Mouse (Mus musculus) limb, embryonic 15.5 days (tissue): ENCODE measurements at regions not wholly inside any gene's neighbourhood (a gene's known extent, or its start where the extent isn't known, plus 50 kb on each side); places are given as distances from the start of the nearest gene placed in this dataset.

Source experiments
- ATAC-seq: fragments of 200-750 bp; cut with Nextera tagmentation; 2 replicates; pipeline ENCODE4 v1.8.0; 2017; ENCODE audit warnings: low read depth, moderate TSS enrichment; ENCODE audit not compliant: insufficient number of reproducible peaks, low FRiP score, low TSS enrichment
- H3K27ac ChIP-seq: fragments of 300-500 bp; sonication (generic); 2 replicates; pipeline ENCODE4 v1.5.1; 2015; ENCODE audit warnings: moderate library complexity, mild to moderate bottlenecking, inconsistent platforms
- H3K27me3 ChIP-seq: fragments of 300-500 bp; sonication (generic); 2 replicates; pipeline ENCODE4 v1.6.1; 2015; ENCODE audit warnings: inconsistent platforms
- H3K36me3 ChIP-seq: fragments of 300-500 bp; sonication (generic); 2 replicates; pipeline ENCODE4 v1.6.1; 2015; ENCODE audit warnings: inconsistent platforms
- H3K4me1 ChIP-seq: fragments of 300-500 bp; sonication (generic); 2 replicates; pipeline ENCODE4 v1.6.1; 2015; ENCODE audit warnings: inconsistent platforms
- H3K4me2 ChIP-seq: fragments of 300-500 bp; sonication (generic); 2 replicates; pipeline ENCODE4 v1.6.1; 2015; ENCODE audit warnings: mild to moderate bottlenecking, inconsistent platforms
- H3K4me3 ChIP-seq: fragments of 300-500 bp; sonication (generic); 2 replicates; pipeline ENCODE4 v1.5.1; 2015; ENCODE audit warnings: mild to moderate bottlenecking, inconsistent platforms
- H3K9ac ChIP-seq: fragments of 300-500 bp; sonication (generic); 2 replicates; pipeline ENCODE4 v1.6.1; 2015; ENCODE audit warnings: inconsistent platforms
- H3K9me3 ChIP-seq: fragments of 300-500 bp; sonication (generic); 2 replicates; pipeline ENCODE4 v1.6.1; 2016; ENCODE audit warnings: inconsistent platforms
- WGBS: fragments of 180-500 bp; shearing (Covaris S2); methylation state at CpG from one replicate; pipeline ENCODE4 v1.1.7; 2015; 5-methylcytosine and 5-hydroxymethylcytosine counted together

- Histone ChIP-seq H3K4me3 (no peak overlapping the region), H3K4me2 (no peak overlapping the region), H3K27ac (no peak overlapping the region), H3K9me3 (no peaks in the 10 kb centered on the region), H3K36me3 (no peaks in the 10 kb centered on the region), H3K27me3 (no peaks in the 10 kb centered on the region), H3K4me1 (no peaks in the 10 kb centered on the region), H3K9ac (no peak overlapping the region)
- WGBS, result 68% methylated on average over 4 of the region's 4 CpGs
- no peak for ATAC-seq
These were observed 688.2 kb downstream of the Utrn start for GRCm38 (mm10) chr10:12180965-12181364.

- Histone ChIP-seq H3K4me3 (no peak overlapping the region), H3K27me3 (no peaks in the 10 kb centered on the region), H3K27ac (no peak overlapping the region), H3K9me3 (no peaks in the 10 kb centered on the region), H3K4me2 (no peak overlapping the region), H3K36me3 (no peaks in the 10 kb centered on the region), H3K4me1 (no peaks in the 10 kb centered on the region), H3K9ac (no peak overlapping the region)
- ATAC-seq, result no peak
- WGBS, result 79% methylated on average over 13 of the region's 13 CpGs
These were observed 682.1 kb downstream of the Utrn start for GRCm38 (mm10) chr10:12186918-12187639.

- H3K4me1 ChIP-seq, result no peaks in the 10 kb centered on the region
- no peaks in the 10 kb centered on the region for H3K9me3 ChIP-seq
- H3K4me2 ChIP-seq, result no peak overlapping the region
- H3K9ac ChIP-seq, result no peak overlapping the region
- no peaks in the 10 kb centered on the region for H3K36me3 ChIP-seq
- no peak overlapping the region for H3K27ac ChIP-seq
- H3K4me3 ChIP-seq, result no peak overlapping the region
- ATAC-seq, result no peak
- no peaks in the 10 kb centered on the region for H3K27me3 ChIP-seq
- WGBS, result 72% methylated on average over 8 of the region's 8 CpGs
These were observed 681.4 kb downstream of the Utrn start for GRCm38 (mm10) chr10:12187669-12188342.

GRCm38 (mm10) chr10:12190435-12190834 is 678.7 kb downstream of the Utrn start:
- Histone ChIP-seq H3K4me2 (no peak overlapping the region), H3K9ac (no peak overlapping the region), H3K4me3 (no peak overlapping the region), H3K9me3 (no peaks in the 10 kb centered on the region), H3K27me3 (no peaks in the 10 kb centered on the region), H3K36me3 (no peaks in the 10 kb centered on the region), H3K4me1 (no peaks in the 10 kb centered on the region), H3K27ac (no peak overlapping the region)
- ATAC-seq, result no peak
- WGBS, result 49% methylated on average over 3 of the region's 3 CpGs

- no peak overlapping the region for H3K27ac ChIP-seq
- no peak for ATAC-seq
- no peaks in the 10 kb centered on the region for H3K27me3 ChIP-seq
- 94% methylated on average over 2 of the region's 2 CpGs for WGBS
- no peaks in the 10 kb centered on the region for H3K9me3 ChIP-seq
- H3K4me2 ChIP-seq, result no peak overlapping the region
- H3K9ac ChIP-seq, result no peak overlapping the region
- H3K4me3 ChIP-seq, result no peak overlapping the region
- H3K36me3 ChIP-seq, result no peaks in the 10 kb centered on the region
- no peaks in the 10 kb centered on the region for H3K4me1 ChIP-seq
These were observed 661.9 kb downstream of the Utrn start for GRCm38 (mm10) chr10:12207301-12207700.

- H3K27me3 ChIP-seq, result no peaks in the 10 kb centered on the region
- H3K9ac ChIP-seq, result no peak overlapping the region
- no peaks in the 10 kb centered on the region for H3K9me3 ChIP-seq
- H3K27ac ChIP-seq, result no peak overlapping the region
- H3K36me3 ChIP-seq, result no peaks in the 10 kb centered on the region
- no peak overlapping the region for H3K4me2 ChIP-seq
- no peak for ATAC-seq
- no peaks in the 10 kb centered on the region for H3K4me1 ChIP-seq
- H3K4me3 ChIP-seq, result no peak overlapping the region
- WGBS, result 82% methylated on average over 2 of the region's 2 CpGs
These were observed 659.0 kb downstream of the Utrn start for GRCm38 (mm10) chr10:12210181-12210580.

- no peak for ATAC-seq
- Histone ChIP-seq H3K27ac (no peak overlapping the region), H3K4me1 (no peaks in the 10 kb centered on the region), H3K4me3 (no peak overlapping the region), H3K36me3 (no peaks in the 10 kb centered on the region), H3K9me3 (no peaks in the 10 kb centered on the region), H3K4me2 (no peak overlapping the region), H3K9ac (no peak overlapping the region), H3K27me3 (no peaks in the 10 kb centered on the region)
These were observed 650.3 kb downstream of the Utrn start for GRCm38 (mm10) chr10:12218879-12219278.

GRCm38 (mm10) chr10:12234141-12234540 is 635.0 kb downstream of the Utrn start:
- H3K9ac ChIP-seq, result no peak overlapping the region
- no peak overlapping the region for H3K27ac ChIP-seq
- H3K4me3 ChIP-seq, result no peak overlapping the region
- H3K36me3 ChIP-seq, result no peaks in the 10 kb centered on the region
- H3K27me3 ChIP-seq, result no peaks in the 10 kb centered on the region
- H3K4me2 ChIP-seq, result no peak overlapping the region
- no peaks in the 10 kb centered on the region for H3K9me3 ChIP-seq
- no peak for ATAC-seq
- 94% methylated on average over 1 of the region's 1 CpGs for WGBS
- H3K4me1 ChIP-seq, result no peaks in the 10 kb centered on the region

GRCm38 (mm10) chr10:12248853-12249252 is 620.3 kb downstream of the Utrn start:
- no peak overlapping the region for H3K9ac ChIP-seq

GRCm38 (mm10) chr10:12253274-12253673 is 615.9 kb downstream of the Utrn start:
- Histone ChIP-seq H3K9me3 (no peaks in the 10 kb centered on the region), H3K4me2 (no peak overlapping the region), H3K9ac (no peak overlapping the region), H3K4me1 (no peaks in the 10 kb centered on the region), H3K4me3 (no peak overlapping the region), H3K36me3 (no peaks in the 10 kb centered on the region), H3K27me3 (no peaks in the 10 kb centered on the region), H3K27ac (no peak overlapping the region)
- 88% methylated on average over 3 of the region's 3 CpGs for WGBS
- no peak for ATAC-seq

More at GRCm38 (mm10) chr10:12248853-12249252, 620.3 kb downstream of the Utrn start:
- H3K4me2 ChIP-seq, result no peak overlapping the region
- H3K27ac ChIP-seq, result no peak overlapping the region
- H3K36me3 ChIP-seq, result no peaks in the 10 kb centered on the region
- no peaks in the 10 kb centered on the region for H3K9me3 ChIP-seq
- no peaks in the 10 kb centered on the region for H3K27me3 ChIP-seq
- H3K4me1 ChIP-seq, result no peaks in the 10 kb centered on the region
- whole genome bisulfite sequencing, result 68% methylated on average over 3 of the region's 3 CpGs
- H3K4me3 ChIP-seq, result no peak overlapping the region
- ATAC-seq, result no peak

- WGBS, result 84% methylated on average over 3 of the region's 3 CpGs
- Histone ChIP-seq H3K27ac (no peak overlapping the region), H3K4me2 (no peak overlapping the region), H3K27me3 (no peaks in the 10 kb centered on the region), H3K9ac (no peak overlapping the region), H3K4me1 (no peaks in the 10 kb centered on the region), H3K9me3 (no peaks in the 10 kb centered on the region), H3K36me3 (no peaks in the 10 kb centered on the region), H3K4me3 (no peak overlapping the region)
- no peak for ATAC-seq
These were observed 583.5 kb downstream of the Utrn start for GRCm38 (mm10) chr10:12285679-12286078.

- no peak for ATAC-seq
- 68% methylated on average over 2 of the region's 2 CpGs for WGBS
- no peak overlapping the region for H3K27ac ChIP-seq
- no peaks in the 10 kb centered on the region for H3K9me3 ChIP-seq
- no peaks in the 10 kb centered on the region for H3K27me3 ChIP-seq
- no peaks in the 10 kb centered on the region for H3K4me1 ChIP-seq
- no peak overlapping the region for H3K4me2 ChIP-seq
- H3K4me3 ChIP-seq, result no peak overlapping the region
- H3K9ac ChIP-seq, result no peak overlapping the region
- H3K36me3 ChIP-seq, result no peaks in the 10 kb centered on the region
These were observed 570.3 kb downstream of the Utrn start for GRCm38 (mm10) chr10:12298887-12299286.
